In genomic region chr16:4789810-4790559, GRCm38 (mm10) we compare ENCODE assay signal across 8 mouse cellular contexts. TPM values are rescaled to one million over a fixed set of nuclear protein-coding genes. Genes with fewer than 3 reads are reported as not detected.
A peak's percentile ranks its signal among the peaks of the same experiment; 100 is the strongest.
DNase-seq lines count a peak whose midpoint lies in the region; ATAC-seq and TF ChIP-seq lines count a peak whose summit lies in the region.

TSS of gene Cdip1 (minus strand) at chr16:4790292.

- TF ChIP-seq POLR2A in MEL (IDR thresholded peaks at IDR 0.05; ENCODE audit: control insufficient read depth in 1 of 2, insufficient read depth in 1 of 2, low read depth in 1 of 2, low read length in 2 of 2, poor library complexity in 1 of 2): peak; percentile 56 to 76; a peak in 2 of 4 replicates
- TF ChIP-seq POLR2A in cerebellum, adult 2 months (IDR thresholded peaks at IDR 0.05; ENCODE audit: borderline replicate concordance, insufficient read depth, low read length): peak; percentile 71

- peaks cover 0 to 13% of the 10 kb centered on the region in 2 experiments; a peak in 2 of 4 replicates for H3K36me3 ChIP-seq in MEL (ENCODE audit: control insufficient read depth in 1 of 2, insufficient read depth in 2 of 2, low read length in 2 of 2)
- no peaks in the 10 kb centered on the region for H3K36me3 ChIP-seq in lung, embryonic 16.5 days (ENCODE audit: control insufficient read depth, insufficient read depth, low read length)

- WGBS in cerebellum, adult 2 months: under 1% methylated on average over 51 of the region's 51 CpGs
- WGBS in lung, embryonic 16.5 days: 1% methylated on average over 51 of the region's 51 CpGs

- no peaks in the 10 kb centered on the region for H3K9me3 ChIP-seq in MEL (replicated peaks; ENCODE audit: insufficient read depth, low read length)
- no peaks in the 10 kb centered on the region for H3K9me3 ChIP-seq in lung, embryonic 16.5 days (ENCODE audit: control insufficient read depth, low read length)

- TF ChIP-seq RAD21 in MEL (IDR thresholded peaks at IDR 0.05; ENCODE audit: low read depth, low read length): no peak

- DNase-seq in MEL (ENCODE audit: low read depth, low spot score): peak; percentile 94
- DNase-seq in cerebellum, adult 2 months: peak; percentile 96 to 99
- DNase-seq in forelimb bud, embryonic 11.5 days (ENCODE audit: low read depth, low spot score): peak; percentile 93
- DNase-seq in layer of hippocampus, adult 9-10 months (ENCODE audit: low spot score): peak; percentile 96
- peak; percentile 94 for DNase-seq in ovary, postnatal 10 days (ENCODE audit: low spot score)
- DNase-seq in thymus, postnatal 10 days (ENCODE audit: low spot score in 2 of 2): peak; percentile 91

- peaks cover 11% of the 10 kb centered on the region for H3K79me2 ChIP-seq in MEL (ENCODE audit: control insufficient read depth, insufficient read depth, low read length, poor library complexity)

- no peak for TF ChIP-seq CTCF in MEL (IDR thresholded peaks at IDR 0.05 in 2 of 3, conservative IDR thresholded peaks at IDR 0.05 in 1 of 3; ENCODE audit: control insufficient read depth in 1 of 3, insufficient read depth in 1 of 3, low read depth in 2 of 3, low read length in 3 of 3, poor library complexity in 1 of 3, severe bottlenecking in 1 of 3)
- no peak for TF ChIP-seq CTCF in cerebellum, adult 2 months (IDR thresholded peaks at IDR 0.05; ENCODE audit: borderline replicate concordance, insufficient read depth, low read depth, low read length)

- H3K27ac ChIP-seq in MEL (ENCODE audit: control insufficient read depth, low read depth, low read length): peak within 1 kb of the TSS; percentile 80
- H3K27ac ChIP-seq in cerebellum, adult 2 months (ENCODE audit: insufficient read depth, low read length): peak within 1 kb of the TSS; percentile 97
- H3K27ac ChIP-seq in lung, embryonic 16.5 days (ENCODE audit: low read length): peak within 1 kb of the TSS; percentile 95

- peak; percentile 92 to 96 for ATAC-seq in hematopoietic stem cell, adult 5-6 weeks (replicated peaks in 1 of 2; ENCODE audit: insufficient read depth in 1 of 2, low FRiP score in 2 of 2, low TSS enrichment in 1 of 2, low read depth in 1 of 2, poor library complexity in 2 of 2, severe bottlenecking in 2 of 2)
- peak; percentile 99 for ATAC-seq in lung, embryonic 16.5 days (ENCODE audit: low read depth)

- H3K4me2 ChIP-seq in lung, embryonic 16.5 days (ENCODE audit: low read depth, low read length): peak within 1 kb of the TSS; percentile 81

- no peak for TF ChIP-seq EP300 in MEL (IDR thresholded peaks at IDR 0.05; ENCODE audit: low read depth in 1 of 2, low read length in 2 of 2)

- peak within 1 kb of the TSS; percentile 83 to 86 for H3K4me3 ChIP-seq in MEL (ENCODE audit: control insufficient read depth in 1 of 2, insufficient read depth in 1 of 2, low read depth in 2 of 2, low read length in 2 of 2)
- peak within 1 kb of the TSS; percentile 71 for H3K4me3 ChIP-seq in cerebellum, adult 2 months (replicated peaks; ENCODE audit: insufficient read depth, low read depth, low read length)
- peak within 1 kb of the TSS; percentile 79 for H3K4me3 ChIP-seq in lung, embryonic 16.5 days (ENCODE audit: low read length)

- H3K27me3 ChIP-seq in MEL (ENCODE audit: control insufficient read depth in 1 of 2, insufficient read depth in 2 of 2, low read length in 2 of 2): no peaks in the 10 kb centered on the region; a peak in 1 of 4 replicates
- no peaks in the 10 kb centered on the region for H3K27me3 ChIP-seq in cerebellum, adult 2 months (ENCODE audit: control insufficient read depth, insufficient read depth, low read length)
- H3K27me3 ChIP-seq in lung, embryonic 16.5 days (ENCODE audit: control insufficient read depth, insufficient read depth, low read depth, low read length): no peaks in the 10 kb centered on the region

- H3K9ac ChIP-seq in MEL (ENCODE audit: control insufficient read depth, low read depth, low read length, poor library complexity, severe bottlenecking): peak within 1 kb of the TSS; percentile 84
- H3K9ac ChIP-seq in lung, embryonic 16.5 days (ENCODE audit: low read length): peak within 1 kb of the TSS; percentile 88

- peaks cover 2 to 8% of the 10 kb centered on the region in 2 experiments; a peak in 2 of 4 replicates for H3K4me1 ChIP-seq in MEL (ENCODE audit: control insufficient read depth in 1 of 2, insufficient read depth in 2 of 2, low read length in 2 of 2)
- peaks cover 6% of the 10 kb centered on the region; the same call in 1 of the 2 replicates for H3K4me1 ChIP-seq in cerebellum, adult 2 months (ENCODE audit: control insufficient read depth, insufficient read depth, low read length)
- H3K4me1 ChIP-seq in lung, embryonic 16.5 days (replicated peaks; ENCODE audit: control insufficient read depth, insufficient read depth, low read length): peaks cover 14% of the 10 kb centered on the region

TF ChIP-seq in MEL, 35 proteins besides CTCF, POLR2A, EP300 and RAD21:
- TF ChIP-seq ETS1 (IDR thresholded peaks at IDR 0.05; ENCODE audit: low read depth, low read length) (peak; percentile 44), MAX (IDR thresholded peaks at IDR 0.05; ENCODE audit: low read length) (peak; percentile 93), KAT2A (conservative IDR thresholded peaks at IDR 0.05; ENCODE audit: low read depth, low read length) (peak; percentile 75), ZMIZ1 (IDR thresholded peaks at IDR 0.05; ENCODE audit: low read depth, low read length) (peak; percentile 54; the same call in 1 of the 2 replicates), USF1 (IDR thresholded peaks at IDR 0.05; ENCODE audit: low read depth, low read length) (peak; percentile 88), NELFE (IDR thresholded peaks at IDR 0.05; ENCODE audit: low read depth, low read length) (peak; percentile 73), BHLHE40 (IDR thresholded peaks at IDR 0.05; ENCODE audit: borderline replicate concordance, low read depth, low read length) (no peak), HCFC1 (IDR thresholded peaks at IDR 0.05; ENCODE audit: low read depth, low read length) (peak; percentile 95), MXI1 (IDR thresholded peaks at IDR 0.05; ENCODE audit: low read depth, low read length) (peak; percentile 53), GATA1 (IDR thresholded peaks at IDR 0.05; ENCODE audit: low read depth, low read length) (no peak), MAZ (IDR thresholded peaks at IDR 0.05; ENCODE audit: low read depth, low read length) (peak; percentile 81), CHD1 (IDR thresholded peaks at IDR 0.05; ENCODE audit: low read depth, low read length) (no peak), NRF1 (IDR thresholded peaks at IDR 0.05; ENCODE audit: insufficient read depth, low read depth, low read length, poor library complexity, severe bottlenecking) (0 out of 2 replicates have a peak, but pooled peaks have one; percentile 7), MYC (IDR thresholded peaks at IDR 0.05; ENCODE audit: low read depth, low read length) (peak; percentile 68; the same call in 1 of the 2 replicates), ELF1 (IDR thresholded peaks at IDR 0.05; ENCODE audit: low read depth, low read length) (0 out of 2 replicates have a peak, but pooled peaks have one; percentile 12), POLR2AphosphoS5 (IDR thresholded peaks at IDR 0.05; ENCODE audit: borderline replicate concordance, low read depth, low read length) (no peak), USF2 (IDR thresholded peaks at IDR 0.05; ENCODE audit: borderline replicate concordance in 1 of 2, insufficient read depth in 1 of 2, low read depth in 1 of 2, low read length in 2 of 2) (peak in 1 of 2 experiments; percentile 30; a peak in 1 of 4 replicates), GABPA (IDR thresholded peaks at IDR 0.05; ENCODE audit: low read depth, low read length) (0 out of 2 replicates have a peak, but pooled peaks have one; percentile 17), MEF2A (IDR thresholded peaks at IDR 0.05; ENCODE audit: extremely low read depth, insufficient replicate concordance, low read depth, low read length, poor library complexity, severe bottlenecking) (no peak), SIN3A (IDR thresholded peaks at IDR 0.05; ENCODE audit: low read length) (peak; percentile 67; the same call in 1 of the 2 replicates), POLR2AphosphoS2 (IDR thresholded peaks at IDR 0.05; ENCODE audit: low read length) (peak; percentile 33; the same call in 1 of the 2 replicates)

RNA-seq across cellular contexts. Expression of gene Cdip1, which starts in this region (rescaled TPM):
- 18.9 and 24.8 TPM in 2 replicates for total RNA-seq in MEL (2012; rRNA removed)
- polyA plus RNA-seq in MEL (2012; ENCODE audit: insufficient read depth in 1 of 2, insufficient read length in 2 of 2, low read depth in 1 of 2, low replicate concordance in 2 of 2, missing spikeins in 1 of 2): 10 to 100 TPM; 32.8 to 97.8 TPM
- 251 and 263 TPM in 2 replicates for polyA plus RNA-seq in cerebellum, adult 2 months (2012; rRNA removed)
- 15.6 and 19.4 TPM in 2 replicates for total RNA-seq in hematopoietic stem cell, adult 5-6 weeks (2017)
- polyA plus RNA-seq in lung, embryonic 16.5 days (2015; fragmentation: Nextera tagmentation; extraction: Ambion mirVana): 90.4 and 93.4 TPM in 2 replicates

Comparison
In these comparisons a context has a peak if more than half of its experiments do, and no peak if none do; other contexts are left out.
1. Peak in every context shown above with its lines: DNase-seq, ATAC-seq, H3K4me3 ChIP-seq and H3K27ac ChIP-seq.